Mouse (Mus musculus): ENCODE data around the gene H2-D1.
A peak's percentile ranks its signal among the peaks of the same experiment; 100 is the strongest.

The H2-D1 gene

GRCm38 (mm10) chr17:35240384-35241304 lies 21.9 kb upstream of the H2-D1 start:
- no peak for DNase-seq

- DNase-seq, result peak; percentile 96
These were observed 21.1 kb upstream of the H2-D1 start, which contains the start of gene Ddx39b for GRCm38 (mm10) chr17:35241305-35242014. Gene Ddx39b, plus strand, starts transcription at chr17:35241746.

- peak; percentile 79 for DNase-seq
These were observed 20.3 kb upstream of the H2-D1 start for GRCm38 (mm10) chr17:35242015-35242941.

- peak; percentile 76 for DNase-seq
These were observed 19.4 kb upstream of the H2-D1 start for GRCm38 (mm10) chr17:35243086-35243485.

GRCm38 (mm10) chr17:35244999-35245398 lies 17.5 kb upstream of the H2-D1 start:
- no peak for DNase-seq

- no peak for DNase-seq
These were observed 16.6 kb upstream of the H2-D1 start for GRCm38 (mm10) chr17:35245731-35246623.

- no peak for DNase-seq
These were observed 15.4 kb upstream of the H2-D1 start for GRCm38 (mm10) chr17:35247144-35247543.

GRCm38 (mm10) chr17:35248986-35249385 lies 13.5 kb upstream of the H2-D1 start:
- DNase-seq, result no peak

- DNase-seq, result no peak
These were observed 12.9 kb upstream of the H2-D1 start for GRCm38 (mm10) chr17:35249451-35250197.

- no peak for DNase-seq
These were observed 12.0 kb upstream of the H2-D1 start for GRCm38 (mm10) chr17:35250348-35251120.

GRCm38 (mm10) chr17:35251162-35251719 lies 11.3 kb upstream of the H2-D1 start:
- DNase-seq, result peak; percentile 74

- no peak for DNase-seq
These were observed 10.5 kb upstream of the H2-D1 start for GRCm38 (mm10) chr17:35251981-35252380.

GRCm38 (mm10) chr17:35252619-35253292 lies 9.8 kb upstream of the H2-D1 start:
- no peak for DNase-seq

GRCm38 (mm10) chr17:35253293-35254093 lies 9.0 kb upstream of the H2-D1 start:
- no peak for DNase-seq

GRCm38 (mm10) chr17:35254241-35255098 lies 8.1 kb upstream of the H2-D1 start:
- peak; percentile 78 for DNase-seq

- no peak for DNase-seq
These were observed 7.2 kb upstream of the H2-D1 start for GRCm38 (mm10) chr17:35255301-35255700.

GRCm38 (mm10) chr17:35255704-35256103 lies 6.8 kb upstream of the H2-D1 start:
- no peak for DNase-seq
